Mouse (Mus musculus): ENCODE measurements around the gene Srgn.
A peak's percentile ranks its signal among the peaks of the same experiment; 100 is the strongest.

The Srgn gene

GRCm38 (mm10) chr10:62527351-62527750 lies at the start of gene Srgn:
Gene Srgn, minus strand, starts transcription at chr10:62527451.
- no peak for DNase-seq (ENCODE audit: low spot score)

- DNase-seq (ENCODE audit: low spot score), result no peak
These were observed 47.8 kb upstream of the Srgn start for GRCm38 (mm10) chr10:62575001-62575400.

- DNase-seq (ENCODE audit: low spot score), result no peak
These were observed 43.0 kb upstream of the Srgn start for GRCm38 (mm10) chr10:62570126-62570871.

- no peak for DNase-seq (ENCODE audit: low spot score)
These were observed 41.6 kb upstream of the Srgn start for GRCm38 (mm10) chr10:62568861-62569260.

- DNase-seq (ENCODE audit: low spot score), result no peak
These were observed 30.5 kb upstream of the Srgn start for GRCm38 (mm10) chr10:62557736-62558135.

- DNase-seq (ENCODE audit: low spot score), result no peak
These were observed 29.3 kb upstream of the Srgn start for GRCm38 (mm10) chr10:62556558-62556901.

- no peak for DNase-seq (ENCODE audit: low spot score)
These were observed 28.7 kb upstream of the Srgn start for GRCm38 (mm10) chr10:62555705-62556557.

GRCm38 (mm10) chr10:62553611-62554091 lies 26.4 kb upstream of the Srgn start:
- DNase-seq (ENCODE audit: low spot score), result no peak

- no peak for DNase-seq (ENCODE audit: low spot score)
These were observed 23.6 kb upstream of the Srgn start for GRCm38 (mm10) chr10:62550787-62551300.

- peak; percentile 78 for DNase-seq (ENCODE audit: low spot score)
These were observed 22.4 kb upstream of the Srgn start for GRCm38 (mm10) chr10:62549523-62550166.

- DNase-seq (ENCODE audit: low spot score), result no peak
These were observed 19.2 kb upstream of the Srgn start for GRCm38 (mm10) chr10:62546441-62546840.

- DNase-seq (ENCODE audit: low spot score), result no peak
These were observed 18.5 kb upstream of the Srgn start for GRCm38 (mm10) chr10:62545759-62546158.

GRCm38 (mm10) chr10:62544316-62544715 lies 17.1 kb upstream of the Srgn start:
- DNase-seq (ENCODE audit: low spot score), result no peak

- no peak for DNase-seq (ENCODE audit: low spot score)
These were observed 16.2 kb upstream of the Srgn start for GRCm38 (mm10) chr10:62543399-62543808.

GRCm38 (mm10) chr10:62542928-62543327 lies 15.7 kb upstream of the Srgn start:
- no peak for DNase-seq (ENCODE audit: low spot score)

- no peak for DNase-seq (ENCODE audit: low spot score)
These were observed 15.3 kb upstream of the Srgn start for GRCm38 (mm10) chr10:62542507-62542906.

GRCm38 (mm10) chr10:62541499-62541898 lies 14.2 kb upstream of the Srgn start:
- DNase-seq (ENCODE audit: low spot score), result no peak

GRCm38 (mm10) chr10:62540800-62541199 lies 13.5 kb upstream of the Srgn start:
- no peak for DNase-seq (ENCODE audit: low spot score)

GRCm38 (mm10) chr10:62534509-62534908 lies 7.3 kb upstream of the Srgn start:
- DNase-seq (ENCODE audit: low spot score), result no peak

- DNase-seq (ENCODE audit: low spot score), result no peak
These were observed 5.6 kb upstream of the Srgn start for GRCm38 (mm10) chr10:62532832-62533231.

GRCm38 (mm10) chr10:62530183-62530582 lies 2.9 kb upstream of the Srgn start:
- no peak for DNase-seq (ENCODE audit: low spot score)

- no peak for DNase-seq (ENCODE audit: low spot score)
These were observed 4.8 kb downstream of the Srgn start for GRCm38 (mm10) chr10:62522346-62522950.

Measured in urinary bladder, postnatal 25 days (tissue).